Mouse (Mus musculus) spleen, adult 2 months (tissue): ENCODE measurements at regions not wholly inside any gene's neighbourhood (a gene's known extent, or its start where the extent isn't known, plus 50 kb on each side); places are given as distances from the start of the nearest gene placed in this dataset.

Source experiments
- CTCF ChIP-seq: fragments of 200-500 bp; IDR thresholded peaks from 2 replicates; pipeline ENCODE4 v1.5.1; 2011; ENCODE audit warnings: mild to moderate bottlenecking, inconsistent platforms; ENCODE audit not compliant: insufficient read depth, insufficient read length, insufficient replicate concordance; ENCODE audit errors: extremely low read depth
- POLR2A ChIP-seq: fragments of 200-500 bp; IDR thresholded peaks from 2 replicates; pipeline ENCODE4 v1.6.1; 2011; ENCODE audit warnings: low read depth, low read length, inconsistent platforms

DNA sequence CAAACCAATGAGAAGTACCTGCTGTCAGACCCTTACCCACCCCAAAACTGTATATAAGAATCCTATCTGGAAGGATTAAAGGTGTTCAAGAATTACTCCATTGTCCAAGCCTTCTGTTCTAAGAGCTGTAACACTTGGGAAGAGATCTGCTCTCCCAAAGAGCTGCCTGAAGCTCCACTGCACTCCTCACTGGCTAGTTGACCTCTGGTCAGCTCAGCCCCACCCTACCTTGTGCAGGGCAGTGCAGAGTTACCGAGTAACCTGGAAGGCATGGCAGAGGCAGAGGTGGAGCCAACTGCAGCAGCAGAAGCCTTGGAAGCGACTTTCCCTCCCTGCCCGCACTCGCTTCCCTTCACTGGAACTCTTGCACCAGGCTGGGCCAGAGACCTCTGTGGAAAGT is 97.1 kb upstream of the Kcnk2 start:
- TF ChIP-seq POLR2A: no peak
- no peak for TF ChIP-seq CTCF
